19 mouse cellular contexts compared by ENCODE assay signal in the genomic region with DNA sequence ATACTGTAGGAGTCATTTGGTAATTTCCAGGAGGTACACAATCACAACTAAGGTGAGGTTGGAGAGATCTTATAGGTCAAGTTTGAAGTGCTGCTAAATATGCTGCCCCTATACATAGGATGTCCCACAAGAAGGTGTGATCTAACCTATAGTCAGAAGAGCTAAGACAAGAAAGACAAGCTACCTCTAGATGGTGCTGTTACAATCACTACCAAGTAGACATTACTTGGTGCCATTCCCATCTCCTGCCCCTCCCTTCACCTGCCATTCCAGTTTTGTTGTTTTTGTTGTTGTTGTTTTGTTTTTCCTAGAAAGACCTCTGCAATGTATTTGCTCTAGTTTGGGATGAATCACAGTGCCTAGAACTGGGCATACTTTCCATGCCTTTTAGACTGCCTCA.
DNase-seq lines count a peak whose midpoint lies in the region; ATAC-seq and TF ChIP-seq lines count a peak whose summit lies in the region.
"Had no signal": no experiment of that assay in that cellular context is flagged by ENCODE, and none has a peak within 500 bp of the region (broad histone marks: within the 10 kb centered on the region; RNA-seq: fewer than 3 reads in every experiment).

No protein-coding gene starts in this region.

- H3K36me3 ChIP-seq in hindbrain, postnatal 0 days (ENCODE audit: insufficient read depth, low read length), result no peaks in the 10 kb centered on the region
- no peaks in the 10 kb centered on the region for H3K36me3 ChIP-seq in hindbrain, embryonic 11.5 days (ENCODE audit: control insufficient read depth, insufficient read depth, low read length)
- no peaks in the 10 kb centered on the region for H3K36me3 ChIP-seq in midbrain, postnatal 0 days (ENCODE audit: insufficient read depth, low read length)
- H3K36me3 ChIP-seq in midbrain, embryonic 15.5 days (replicated peaks), result no peaks in the 10 kb centered on the region
- H3K36me3 ChIP-seq in stomach, postnatal 0 days (ENCODE audit: control insufficient read depth, insufficient read depth, low read length), result no peaks in the 10 kb centered on the region
- H3K36me3 ChIP-seq: embryonic facial prominence, embryonic 15.5 days; heart, embryonic 13.5 days; hindbrain, embryonic 15.5 days; limb, embryonic 10.5 days had no signal

- peak; percentile 53 for TF ChIP-seq CTCF in hindbrain, postnatal 0 days (IDR thresholded peaks at IDR 0.05; ENCODE audit: low read depth)
- TF ChIP-seq CTCF in midbrain, postnatal 0 days (IDR thresholded peaks at IDR 0.05), result peak; percentile 44
- peak; percentile 36 for TF ChIP-seq CTCF in stomach, postnatal 0 days (IDR thresholded peaks at IDR 0.05; ENCODE audit: low read depth)

- ATAC-seq in hindbrain, postnatal 0 days, result no peak
- no peak for ATAC-seq in hindbrain, embryonic 11.5 days (ENCODE audit: low FRiP score)
- no peak for ATAC-seq in midbrain, postnatal 0 days (ENCODE audit: low FRiP score)
- no peak for ATAC-seq in midbrain, embryonic 15.5 days (replicated peaks)
- ATAC-seq in stomach, postnatal 0 days (ENCODE audit: low FRiP score, low TSS enrichment), result no peak
- ATAC-seq: liver, postnatal 0 days had no signal

- no peaks in the 10 kb centered on the region for H3K9me3 ChIP-seq in hindbrain, postnatal 0 days (ENCODE audit: low read length)
- no peaks in the 10 kb centered on the region for H3K9me3 ChIP-seq in hindbrain, embryonic 11.5 days (ENCODE audit: control insufficient read depth, low read length)
- no peaks in the 10 kb centered on the region for H3K9me3 ChIP-seq in midbrain, postnatal 0 days (ENCODE audit: low read length)
- no peaks in the 10 kb centered on the region for H3K9me3 ChIP-seq in midbrain, embryonic 15.5 days
- H3K9me3 ChIP-seq in stomach, postnatal 0 days (ENCODE audit: control insufficient read depth, low read length), result no peaks in the 10 kb centered on the region
- H3K9me3 ChIP-seq: embryonic facial prominence, embryonic 15.5 days; heart, embryonic 13.5 days; hindbrain, embryonic 15.5 days; limb, embryonic 10.5 days had no signal

- peak; percentile 33 for DNase-seq in hindbrain, postnatal 0 days (ENCODE audit: low spot score)
- DNase-seq in hindbrain, embryonic 11.5 days (ENCODE audit: low spot score), result no peak
- no peak for DNase-seq in midbrain, postnatal 0 days (ENCODE audit: low spot score)
- DNase-seq in ES-CJ7 (ENCODE audit: low read depth, low spot score), result peak; percentile 19
- DNase-seq in stomach, postnatal 0 days (ENCODE audit: low spot score), result no peak
- DNase-seq in adrenal gland, adult 18-20 months (ENCODE audit: low spot score in 2 of 2), result no peak
- DNase-seq: embryo, embryonic 11 days; gastrocnemius, adult 2 months; heart, adult 11 months; heart, postnatal 36 days; kidney, adult 11 months; liver, postnatal 0 days; right cerebral cortex, adult 18-20 months; thymus, postnatal 36 days had no signal

- no peak overlapping the region for H3K4me2 ChIP-seq in hindbrain, postnatal 0 days (ENCODE audit: low read depth, low read length)
- no peak overlapping the region for H3K4me2 ChIP-seq in hindbrain, embryonic 11.5 days (replicated peaks; ENCODE audit: low read depth, low read length)
- no peak overlapping the region for H3K4me2 ChIP-seq in midbrain, postnatal 0 days (ENCODE audit: low read depth, low read length, poor library complexity, severe bottlenecking)
- H3K4me2 ChIP-seq in midbrain, embryonic 15.5 days, result no peak overlapping the region
- H3K4me2 ChIP-seq in stomach, postnatal 0 days (replicated peaks; ENCODE audit: low read depth), result no peak overlapping the region
- H3K4me2 ChIP-seq: embryonic facial prominence, embryonic 15.5 days; heart, embryonic 13.5 days; hindbrain, embryonic 15.5 days had no signal

- H3K4me3 ChIP-seq in hindbrain, postnatal 0 days (ENCODE audit: low read length), result no peak overlapping the region
- no peak overlapping the region for H3K4me3 ChIP-seq in hindbrain, embryonic 11.5 days (ENCODE audit: low read depth, low read length)
- no peak overlapping the region for H3K4me3 ChIP-seq in midbrain, postnatal 0 days (ENCODE audit: low read depth, low read length)
- no peak overlapping the region for H3K4me3 ChIP-seq in midbrain, embryonic 15.5 days
- H3K4me3 ChIP-seq in stomach, postnatal 0 days (ENCODE audit: low read depth, low read length), result no peak overlapping the region
- H3K4me3 ChIP-seq: embryonic facial prominence, embryonic 15.5 days; gastrocnemius, adult 2 months; heart, embryonic 13.5 days; hindbrain, embryonic 15.5 days; limb, embryonic 10.5 days had no signal

- H3K27ac ChIP-seq in hindbrain, postnatal 0 days, result no peak overlapping the region
- no peak overlapping the region for H3K27ac ChIP-seq in hindbrain, embryonic 11.5 days (ENCODE audit: low read depth, low read length)
- H3K27ac ChIP-seq in midbrain, postnatal 0 days (ENCODE audit: low read depth, low read length), result no peak overlapping the region
- no peak overlapping the region for H3K27ac ChIP-seq in midbrain, embryonic 15.5 days
- H3K27ac ChIP-seq in stomach, postnatal 0 days (replicated peaks), result no peak overlapping the region
- H3K27ac ChIP-seq: embryonic facial prominence, embryonic 15.5 days; gastrocnemius, adult 2 months; heart, embryonic 13.5 days; hindbrain, embryonic 15.5 days; limb, embryonic 10.5 days had no signal

- H3K27me3 ChIP-seq in hindbrain, postnatal 0 days (ENCODE audit: insufficient read depth, low read length), result no peaks in the 10 kb centered on the region
- no peaks in the 10 kb centered on the region for H3K27me3 ChIP-seq in hindbrain, embryonic 11.5 days (ENCODE audit: control insufficient read depth, insufficient read depth, low read length)
- H3K27me3 ChIP-seq in midbrain, postnatal 0 days (ENCODE audit: insufficient read depth, low read length), result no peaks in the 10 kb centered on the region
- H3K27me3 ChIP-seq in midbrain, embryonic 15.5 days (replicated peaks), result no peaks in the 10 kb centered on the region
- H3K27me3 ChIP-seq in stomach, postnatal 0 days (ENCODE audit: control insufficient read depth, insufficient read depth, low read length), result no peaks in the 10 kb centered on the region
- H3K27me3 ChIP-seq: embryonic facial prominence, embryonic 15.5 days; heart, embryonic 13.5 days; hindbrain, embryonic 15.5 days had no signal

- no peaks in the 10 kb centered on the region for H3K4me1 ChIP-seq in hindbrain, postnatal 0 days (ENCODE audit: insufficient read depth, low read length)
- no peaks in the 10 kb centered on the region for H3K4me1 ChIP-seq in hindbrain, embryonic 11.5 days (replicated peaks; ENCODE audit: control insufficient read depth, insufficient read depth, low read length)
- H3K4me1 ChIP-seq in midbrain, postnatal 0 days (ENCODE audit: insufficient read depth, low read length), result no peaks in the 10 kb centered on the region
- H3K4me1 ChIP-seq in midbrain, embryonic 15.5 days, result no peaks in the 10 kb centered on the region
- no peaks in the 10 kb centered on the region for H3K4me1 ChIP-seq in stomach, postnatal 0 days (replicated peaks; ENCODE audit: control insufficient read depth, insufficient read depth)
- H3K4me1 ChIP-seq: embryonic facial prominence, embryonic 15.5 days; heart, embryonic 13.5 days; hindbrain, embryonic 15.5 days; limb, embryonic 10.5 days had no signal

- no peak for TF ChIP-seq EP300 in stomach, postnatal 0 days (optimal IDR thresholded peaks at IDR 0.05)

- H3K9ac ChIP-seq in hindbrain, postnatal 0 days (replicated peaks; ENCODE audit: low read length), result no peak overlapping the region
- H3K9ac ChIP-seq in hindbrain, embryonic 11.5 days (ENCODE audit: low read depth, low read length), result no peak overlapping the region
- H3K9ac ChIP-seq in midbrain, postnatal 0 days (replicated peaks; ENCODE audit: low read length, poor library complexity, severe bottlenecking), result no peak overlapping the region
- no peak overlapping the region for H3K9ac ChIP-seq in midbrain, embryonic 15.5 days
- H3K9ac ChIP-seq in stomach, postnatal 0 days (ENCODE audit: low read length), result no peak overlapping the region
- H3K9ac ChIP-seq: embryonic facial prominence, embryonic 15.5 days; heart, embryonic 13.5 days; hindbrain, embryonic 15.5 days; liver, postnatal 0 days had no signal

Comparison
In these comparisons a context has a peak if more than half of its experiments do, and no peak if none do; other contexts are left out.
1. DNase-seq: peak in hindbrain, postnatal 0 days (single experiment) and ES-CJ7 (single experiment); none in hindbrain, embryonic 11.5 days (single experiment), midbrain, postnatal 0 days (single experiment), stomach, postnatal 0 days (single experiment) and adrenal gland, adult 18-20 months (0 of 2).
2. Peak in every context shown above with its lines, with median percentiles within 50 percentile points of each other: CTCF ChIP-seq.